Mouse (Mus musculus) MEL (cell line): ENCODE results near the gene Defb30. TPM values are rescaled to one million over a fixed set of nuclear protein-coding genes. Genes with fewer than 3 reads are reported as not detected.

Experiments
- DNase-seq: peaks from one replicate; pipeline ENCODE4 v3.0.0; 2011; ENCODE audit warnings: low read depth, low spot score
- H3K27ac ChIP-seq: 2 replicates; pipeline ENCODE4 v1.5.1; 2012; ENCODE audit warnings: low read depth, mild to moderate bottlenecking, control low read depth, low read length, moderate library complexity; ENCODE audit not compliant: control insufficient read depth
- H3K27me3 ChIP-seq, 2 experiments: fragments of 150-350 bp in 1 of 2; sonication (generic) in 1 of 2; 2 replicates each; pipeline ENCODE4 v1.6.1; 2012; ENCODE audit warnings: low read length in 2 of 2, mild to moderate bottlenecking in 2 of 2, improper control_type of control experiment in 1 of 2, moderate library complexity in 1 of 2; ENCODE audit not compliant: insufficient read depth in 2 of 2, control insufficient read depth in 1 of 2
- H3K36me3 ChIP-seq, 2 experiments: 2 replicates each; pipeline ENCODE4 v1.6.1; 2012 to 2014; ENCODE audit warnings: low read length in 2 of 2, improper control_type of control experiment in 1 of 2, inconsistent platforms in 1 of 2, mild to moderate bottlenecking in 1 of 2; ENCODE audit not compliant: insufficient read depth in 2 of 2, control insufficient read depth in 1 of 2
- H3K4me1 ChIP-seq, 2 experiments: fragments of 150-350 bp in 1 of 2; sonication (generic) in 1 of 2; 2 replicates each; pipeline ENCODE4 v1.6.1; 2012; ENCODE audit warnings: low read length in 2 of 2, improper control_type of control experiment in 1 of 2, mild to moderate bottlenecking in 1 of 2; ENCODE audit not compliant: insufficient read depth in 2 of 2, control insufficient read depth in 1 of 2
- H3K4me3 ChIP-seq, 2 experiments: fragments of 150-350 bp in 1 of 2; sonication (generic) in 1 of 2; 2 replicates each; pipeline ENCODE4 v1.5.1; 2012; ENCODE audit warnings: low read depth in 2 of 2, low read length in 2 of 2, mild to moderate bottlenecking in 2 of 2, moderate library complexity in 2 of 2, control low read depth in 1 of 2, improper control_type of control experiment in 1 of 2; ENCODE audit not compliant: control insufficient read depth in 1 of 2, insufficient read depth in 1 of 2
- H3K79me2 ChIP-seq: 2 replicates; pipeline ENCODE4 v1.6.1; 2012; ENCODE audit warnings: mild to moderate bottlenecking, low read length, moderate library complexity; ENCODE audit not compliant: control insufficient read depth, poor library complexity, insufficient read depth
- H3K9ac ChIP-seq: 2 replicates; pipeline ENCODE4 v1.6.1; 2012; ENCODE audit warnings: low read depth, mild to moderate bottlenecking, control low read depth, low read length, moderate library complexity; ENCODE audit not compliant: control insufficient read depth, poor library complexity, severe bottlenecking
- H3K9me3 ChIP-seq: fragments of 150-350 bp; sonication (generic); replicated peaks from 2 replicates; pipeline ENCODE4 v1.6.1; 2012; ENCODE audit warnings: mild to moderate bottlenecking, low read length, improper control_type of control experiment, moderate library complexity; ENCODE audit not compliant: insufficient read depth
- CHD1 ChIP-seq: IDR thresholded peaks from 2 replicates; pipeline ENCODE4 v1.6.1; 2012; ENCODE audit warnings: low read depth, mild to moderate bottlenecking, inconsistent platforms, low read length, improper control_type of control experiment
- CHD2 ChIP-seq: IDR thresholded peaks from 2 replicates; pipeline ENCODE4 v1.6.1; 2011; ENCODE audit warnings: low read length, improper control_type of control experiment
- CTCF ChIP-seq, 3 experiments: IDR thresholded peaks in 2 of 3; conservative IDR thresholded peaks in 1 of 3; 2 replicates each; pipeline ENCODE4 v1.5.1; 2011 to 2012; ENCODE audit warnings: low read length in 3 of 3, low read depth in 2 of 3, mild to moderate bottlenecking in 2 of 3, improper control_type of control experiment in 1 of 3, inconsistent platforms in 1 of 3, mixed read lengths in 1 of 3, moderate library complexity in 1 of 3; ENCODE audit not compliant: control insufficient read depth in 1 of 3, insufficient read depth in 1 of 3, poor library complexity in 1 of 3, severe bottlenecking in 1 of 3
- ELF1 ChIP-seq: IDR thresholded peaks from 2 replicates; pipeline ENCODE4 v1.6.1; 2014; ENCODE audit warnings: low read depth, mild to moderate bottlenecking, inconsistent platforms, low read length, improper control_type of control experiment, moderate library complexity
- ETS1 ChIP-seq: IDR thresholded peaks from 2 replicates; pipeline ENCODE4 v1.6.1; 2012; ENCODE audit warnings: low read depth, mild to moderate bottlenecking, inconsistent platforms, low read length, improper control_type of control experiment, moderate library complexity
- GATA1 ChIP-seq: IDR thresholded peaks from 2 replicates; pipeline ENCODE4 v1.6.1; 2011; ENCODE audit warnings: low read depth, low read length, improper control_type of control experiment
- MAZ ChIP-seq: IDR thresholded peaks from 2 replicates; pipeline ENCODE4 v1.6.1; 2012; ENCODE audit warnings: low read depth, mild to moderate bottlenecking, inconsistent platforms, low read length, improper control_type of control experiment
- MXI1 ChIP-seq: IDR thresholded peaks from 2 replicates; pipeline ENCODE4 v1.6.1; 2011; ENCODE audit warnings: mild to moderate bottlenecking, low read depth, low read length, improper control_type of control experiment
- MYB ChIP-seq: IDR thresholded peaks from 2 replicates; pipeline ENCODE4 v1.6.1; 2011; ENCODE audit warnings: mild to moderate bottlenecking, low read depth, low read length, improper control_type of control experiment
- POLR2AphosphoS2 ChIP-seq: IDR thresholded peaks from 2 replicates; pipeline ENCODE4 v1.6.1; 2011; ENCODE audit warnings: low read length, improper control_type of control experiment
- RAD21 ChIP-seq: IDR thresholded peaks from 2 replicates; pipeline ENCODE4 v1.6.1; 2011; ENCODE audit warnings: mild to moderate bottlenecking, low read depth, low read length, improper control_type of control experiment
- SIN3A ChIP-seq: IDR thresholded peaks from 2 replicates; pipeline ENCODE4 v1.6.1; 2012; ENCODE audit warnings: low read length, improper control_type of control experiment, inconsistent platforms
- SMC3 ChIP-seq: IDR thresholded peaks from 2 replicates; pipeline ENCODE4 v1.6.1; 2011; ENCODE audit warnings: low read depth, low read length, improper control_type of control experiment
- USF1 ChIP-seq: IDR thresholded peaks from 2 replicates; pipeline ENCODE4 v1.6.1; 2014; ENCODE audit warnings: low read depth, mild to moderate bottlenecking, inconsistent platforms, low read length, improper control_type of control experiment, moderate library complexity
- ZC3H11A ChIP-seq: IDR thresholded peaks from 2 replicates; pipeline ENCODE4 v1.6.1; 2012; ENCODE audit warnings: low read depth, mild to moderate bottlenecking, inconsistent platforms, low read length, improper control_type of control experiment
- ZMIZ1 ChIP-seq: IDR thresholded peaks from 2 replicates; pipeline ENCODE4 v1.6.1; 2012; ENCODE audit warnings: low read depth, mild to moderate bottlenecking, inconsistent platforms, low read length, improper control_type of control experiment, moderate library complexity
- ZNF384 ChIP-seq: IDR thresholded peaks from 2 replicates; pipeline ENCODE4 v1.6.1; 2012; ENCODE audit warnings: low read depth, mild to moderate bottlenecking, inconsistent platforms, low read length, improper control_type of control experiment
- polyA plus RNA-seq, 2 experiments: library from polyadenylated mRNA; stranded (reverse) in 1 of 2; unstranded in 1 of 2; fragments of >175 nt in 1 of 2; fragments of >200 nt in 1 of 2; gene quantifications; 2 replicates each; pipeline versions ENCODE4 v1.2.1 to v1.2.4; 2012; ENCODE audit warnings: low replicate concordance in 2 of 2, low read depth in 1 of 2; ENCODE audit not compliant: insufficient read length in 2 of 2, insufficient read depth in 1 of 2, missing spikeins in 1 of 2
- total RNA-seq: library from RNA; depleted of rRNA; stranded (reverse); fragments of 300-350 nt; gene quantifications from 2 replicates; pipeline ENCODE4 v1.2.3, GENCODE M21; 2012; rRNA removed

Defb30 gene
- total RNA-seq: not detected in 2 replicates
- polyA plus RNA-seq: not detected

GRCm38 (mm10) chr14:63049910-63050370 is at the start of gene Defb30:
Gene Defb30 (minus strand): TSS chr14:63049960.
- no peaks in the 10 kb centered on the region for H3K79me2 ChIP-seq
- no peak within 1 kb of the TSS for H3K4me3 ChIP-seq
- no peak within 1 kb of the TSS for H3K27ac ChIP-seq
- H3K27me3 ChIP-seq: no peaks in the 10 kb centered on the region; a peak in 1 of 4 replicates
- TF ChIP-seq CTCF (IDR thresholded peaks at IDR 0.05 in 2 of 3, conservative IDR thresholded peaks at IDR 0.05 in 1 of 3; ENCODE audit: control insufficient read depth in 1 of 3, insufficient read depth in 1 of 3, low read depth in 2 of 3, low read length in 3 of 3, poor library complexity in 1 of 3, severe bottlenecking in 1 of 3) (no peak), MYB (no peak)
- no peaks in the 10 kb centered on the region for H3K36me3 ChIP-seq
- no peaks in the 10 kb centered on the region for H3K4me1 ChIP-seq
- no peak for DNase-seq
- no peak within 1 kb of the TSS for H3K9ac ChIP-seq
- no peaks in the 10 kb centered on the region for H3K9me3 ChIP-seq

- Histone ChIP-seq H3K27ac (no peak overlapping the region), H3K9me3 (no peaks in the 10 kb centered on the region), H3K79me2 (no peaks in the 10 kb centered on the region), H3K27me3 (peaks cover 0 to 6% of the 10 kb centered on the region in 2 experiments; a peak in 3 of 4 replicates), H3K4me1 (peaks cover 0 to 6% of the 10 kb centered on the region in 2 experiments; a peak in 1 of 4 replicates), H3K9ac (peak overlapping the region; percentile 26), H3K36me3 (peaks cover 0 to 2% of the 10 kb centered on the region in 2 experiments; a peak in 1 of 4 replicates), H3K4me3 (peak overlapping the region; percentile 37 to 44)
- TF ChIP-seq GATA1 (no peak), ETS1 (0 out of 2 replicates have a peak, but pooled peaks have one; percentile 20), MXI1 (no peak), ZMIZ1 (no peak), CHD1 (no peak), ELF1 (no peak), SIN3A (no peak), CHD2 (no peak)
- DNase-seq: peak; percentile 47
Observed at GRCm38 (mm10) chr14:63067708-63068107, 17.9 kb upstream of the Defb30 start.

- Histone ChIP-seq H3K27me3 (peaks cover 0 to 6% of the 10 kb centered on the region in 2 experiments; a peak in 3 of 4 replicates), H3K9me3 (no peaks in the 10 kb centered on the region), H3K4me1 (peaks cover 0 to 12% of the 10 kb centered on the region in 2 experiments; a peak in 3 of 4 replicates), H3K4me3 (peak overlapping the region; percentile 37 to 44), H3K36me3 (peaks cover 0 to 8% of the 10 kb centered on the region in 2 experiments; a peak in 1 of 4 replicates), H3K79me2 (no peaks in the 10 kb centered on the region), H3K9ac (peak overlapping the region; percentile 26), H3K27ac (no peak overlapping the region)
- peak; percentile 84 for DNase-seq
- TF ChIP-seq CTCF (IDR thresholded peaks at IDR 0.05 in 2 of 3, conservative IDR thresholded peaks at IDR 0.05 in 1 of 3; ENCODE audit: control insufficient read depth in 1 of 3, insufficient read depth in 1 of 3, low read depth in 2 of 3, low read length in 3 of 3, poor library complexity in 1 of 3, severe bottlenecking in 1 of 3): peak; percentile 69 to 95 (median 94)
- TF ChIP-seq MAZ: no peak
- peak; percentile 73 for TF ChIP-seq USF1
- peak; percentile 83 for TF ChIP-seq SMC3
- TF ChIP-seq SIN3A: 0 out of 2 replicates have a peak, but pooled peaks have one; percentile 6
- no peak for TF ChIP-seq POLR2AphosphoS2
- peak; percentile 72 for TF ChIP-seq ZC3H11A
- TF ChIP-seq MXI1: 0 out of 2 replicates have a peak, but pooled peaks have one; percentile 28
- peak; percentile 94 for TF ChIP-seq RAD21
- peak; percentile 86 for TF ChIP-seq ZNF384
Observed at GRCm38 (mm10) chr14:63066630-63067310, 17.0 kb upstream of the Defb30 start.
